Mouse (Mus musculus): ENCODE data around the gene Rspry1. TPM values are rescaled to one million over a fixed set of nuclear protein-coding genes. Genes with fewer than 3 reads are reported as not detected.

The Rspry1 gene
- total RNA-seq, 2 experiments from 2014 or later = 7.9 TPM

DNA sequence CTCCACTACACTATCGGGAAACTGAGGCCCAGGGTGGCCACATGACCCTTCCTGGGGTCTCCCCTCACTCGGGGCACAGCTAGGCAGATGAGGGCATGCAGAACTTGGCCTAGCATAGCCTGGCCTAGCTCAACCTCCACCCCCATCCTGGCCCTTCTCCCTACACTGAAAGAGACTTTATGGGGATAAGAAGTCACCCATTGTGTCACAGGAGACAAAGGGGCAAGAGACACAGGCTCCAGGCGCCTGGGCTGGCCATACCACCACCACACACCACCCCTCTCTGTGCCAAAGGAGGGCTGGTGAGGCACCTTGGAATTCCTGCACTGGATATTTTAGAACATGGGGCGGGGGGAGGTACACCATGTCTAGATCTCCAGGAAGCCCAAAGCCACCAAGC lies 82.5 kb downstream of the Rspry1 start:
- DNase-seq (ENCODE audit: low spot score) = no peak

DNA sequence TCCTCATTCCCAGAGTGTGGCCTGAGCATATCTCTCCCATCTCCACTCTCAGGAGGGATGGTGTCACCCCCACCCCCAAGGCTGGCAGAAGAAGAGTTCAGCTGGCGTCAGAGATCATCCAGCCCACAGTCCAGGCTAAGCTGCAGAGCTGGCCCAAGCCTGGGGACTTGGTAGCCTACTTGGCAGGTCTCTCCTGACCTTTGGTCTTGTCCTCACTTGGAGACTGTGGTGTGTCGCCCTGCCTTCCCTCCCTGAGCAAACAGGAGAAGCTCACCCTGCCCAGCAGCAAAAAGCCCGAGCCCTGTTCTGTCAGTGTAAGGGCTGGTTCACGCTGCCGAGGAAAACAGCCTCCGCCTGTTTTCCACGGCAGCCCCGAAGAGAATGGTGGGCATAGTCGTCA lies 84.2 kb downstream of the Rspry1 start:
- DNase-seq (ENCODE audit: low spot score) = peak; percentile 55

- DNase-seq (ENCODE audit: low spot score) = no peak
Observed at GRCm38 (mm10) chr8:94694701-94695100, 93.0 kb downstream of the Rspry1 start.

- DNase-seq (ENCODE audit: low spot score) = no peak
Observed at GRCm38 (mm10) chr8:94695341-94695993, 93.7 kb downstream of the Rspry1 start.

GRCm38 (mm10) chr8:94695994-94696384 lies 94.3 kb downstream of the Rspry1 start, which contains the start of gene Pllp:
Gene Pllp, minus strand, starts transcription at chr8:94696278.
- DNase-seq (ENCODE audit: low spot score) = no peak

GRCm38 (mm10) chr8:94696566-94696965 lies 94.8 kb downstream of the Rspry1 start:
- no peak for DNase-seq (ENCODE audit: low spot score)

DNA sequence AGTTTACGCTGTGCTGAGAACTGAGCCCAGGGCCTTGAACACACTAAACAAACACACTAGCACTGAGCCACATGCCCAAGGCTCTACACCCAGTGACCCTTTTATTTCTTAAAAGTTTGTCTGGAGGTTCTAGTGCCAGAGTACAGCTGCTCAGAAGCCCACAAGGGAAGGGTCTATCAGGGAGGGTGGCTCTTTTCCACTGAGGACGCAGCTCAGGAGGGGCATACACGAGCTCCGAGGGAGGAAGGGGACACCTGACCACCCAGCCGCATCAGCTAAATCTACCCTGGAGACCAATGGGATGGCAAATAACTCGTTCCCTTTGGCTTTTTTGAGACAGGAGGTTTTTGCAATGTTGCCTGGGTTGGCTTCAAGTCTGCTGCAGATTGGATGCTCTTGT lies 96.2 kb downstream of the Rspry1 start:
- DNase-seq (ENCODE audit: low spot score) = no peak

GRCm38 (mm10) chr8:94699366-94699765 lies 97.6 kb downstream of the Rspry1 start:
- no peak for DNase-seq (ENCODE audit: low spot score)

DNA sequence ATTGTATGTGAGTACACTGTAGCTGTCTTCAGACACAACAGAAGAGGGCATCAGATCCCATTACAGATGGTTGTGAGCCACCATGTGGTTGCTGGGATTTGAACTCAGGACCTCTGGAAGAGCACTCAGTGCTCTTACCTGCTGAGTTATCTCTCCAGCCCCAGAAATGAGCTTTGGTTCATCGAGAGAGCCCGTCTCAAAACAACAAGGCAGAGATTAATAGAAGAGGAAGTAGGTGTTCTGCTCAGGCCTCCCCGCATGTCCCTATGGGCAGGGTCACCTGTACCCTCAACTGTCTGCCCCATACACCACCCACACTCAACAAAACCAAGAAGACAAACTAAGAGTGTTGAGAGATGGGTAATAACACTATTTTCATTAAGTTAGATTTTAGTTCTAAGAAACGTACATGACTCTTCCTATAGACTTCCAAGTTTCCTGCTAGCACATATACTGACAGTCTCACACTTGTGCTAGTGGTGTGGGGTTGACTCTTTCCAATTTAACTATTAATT lies 98.7 kb downstream of the Rspry1 start:
- DNase-seq (ENCODE audit: low spot score) = no peak

GRCm38 (mm10) chr8:94702156-94702555 lies 100.4 kb downstream of the Rspry1 start:
- no peak for DNase-seq (ENCODE audit: low spot score)

DNA sequence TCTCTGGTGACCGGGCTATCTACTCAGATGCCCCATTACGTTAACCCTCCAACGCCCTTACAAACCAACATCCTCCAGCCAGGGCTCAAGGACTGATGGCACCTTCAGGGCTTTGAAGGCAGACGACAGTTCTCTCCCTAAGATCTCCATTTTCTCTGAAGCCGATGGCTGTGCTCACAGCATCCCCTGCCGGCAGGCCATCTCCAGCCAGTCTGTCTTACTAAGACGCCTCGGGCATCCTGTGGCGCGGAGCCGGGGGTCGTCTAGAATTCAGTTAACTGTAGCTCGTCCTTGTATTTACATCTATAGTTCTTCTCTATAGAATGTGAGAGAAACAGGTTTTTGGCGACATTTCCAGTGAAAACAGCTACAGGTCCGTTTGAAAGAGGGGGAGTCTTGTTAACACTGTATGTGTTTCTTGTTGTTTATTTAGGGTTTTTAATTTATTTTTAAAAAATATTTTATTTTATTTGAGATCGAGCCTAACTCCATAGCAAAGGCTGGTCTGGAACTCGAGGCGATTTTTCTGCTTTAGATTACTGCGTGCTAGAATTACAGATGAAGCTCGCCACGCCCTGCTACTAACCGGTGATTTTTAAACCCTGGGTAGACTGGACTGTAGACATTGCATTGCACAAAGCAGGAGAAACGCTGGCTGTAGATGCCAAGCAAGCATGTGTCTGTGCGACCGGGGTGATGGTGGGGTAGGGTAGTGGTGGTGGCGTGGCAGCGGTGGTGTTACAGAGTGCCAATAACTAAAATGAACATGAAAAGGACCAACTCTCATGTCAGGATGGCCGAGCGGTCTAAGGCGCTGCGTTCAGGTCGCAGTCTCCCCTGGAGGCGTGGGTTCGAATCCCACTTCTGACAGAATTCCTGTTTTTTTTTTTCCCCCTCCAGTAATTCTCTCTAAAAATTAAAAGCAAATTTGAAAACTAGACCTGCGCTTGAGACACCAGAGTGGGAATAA lies 101.4 kb downstream of the Rspry1 start:
- DNase-seq (ENCODE audit: low spot score) = peak; percentile 77

GRCm38 (mm10) chr8:94703972-94704668 lies 102.4 kb downstream of the Rspry1 start:
- DNase-seq (ENCODE audit: low spot score) = peak; percentile 97

DNA sequence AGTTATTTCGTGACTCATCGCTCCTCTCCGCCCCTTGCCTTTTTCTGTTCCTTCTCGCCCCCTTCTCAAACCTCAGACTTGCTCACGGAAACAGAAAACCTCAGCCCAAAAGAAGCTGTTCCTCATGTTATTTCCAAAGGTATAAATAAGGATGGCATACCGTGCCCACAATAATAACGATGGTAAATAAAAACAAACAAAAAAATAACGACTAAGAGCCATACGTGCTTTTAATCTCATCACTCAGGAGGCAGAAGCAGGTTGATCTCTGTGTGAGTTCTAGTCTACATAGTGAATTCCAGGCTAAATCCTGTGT lies 102.9 kb downstream of the Rspry1 start:
- DNase-seq (ENCODE audit: low spot score) = no peak

DNA sequence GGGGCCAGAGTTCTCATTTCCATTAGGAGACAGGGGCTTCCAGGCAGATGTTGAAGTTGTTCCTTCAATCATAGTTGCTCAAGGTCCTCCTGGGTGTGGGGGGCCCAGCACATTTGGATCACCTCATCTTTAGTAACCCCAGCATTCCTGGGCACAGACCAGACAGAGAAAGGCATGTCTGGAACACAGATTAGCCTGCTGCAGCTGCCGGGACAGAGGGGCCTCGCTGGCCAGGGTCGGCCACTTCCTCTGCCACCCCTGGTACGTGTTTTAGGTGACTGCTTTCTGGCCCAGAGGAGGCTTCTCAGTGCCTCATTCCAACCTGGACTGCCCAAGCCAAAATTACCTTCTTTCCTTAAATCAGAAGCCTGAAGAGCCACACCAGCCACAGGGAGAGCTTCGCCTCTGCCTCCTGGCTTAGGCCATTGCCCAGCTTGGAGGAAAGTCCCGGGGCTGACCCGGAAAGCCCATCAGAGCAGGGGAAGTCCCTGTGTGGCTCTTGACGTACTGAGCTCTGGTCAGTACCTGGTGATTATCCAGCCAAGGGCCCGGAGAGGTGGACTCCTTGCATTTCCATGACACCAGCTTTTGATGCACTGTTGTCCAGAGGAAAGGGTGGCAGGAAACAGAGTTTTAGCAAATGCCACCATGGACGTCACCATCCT lies 104.0 kb downstream of the Rspry1 start:
- no peak for DNase-seq (ENCODE audit: low spot score)

GRCm38 (mm10) chr8:94706732-94707395 lies 105.1 kb downstream of the Rspry1 start:
- no peak for DNase-seq (ENCODE audit: low spot score)

Other genes with a start within 250 kb of the Rspry1 start
- 100 to 1,000 TPM; 102 to 108 TPM for gene Herpud1, start 215.5 kb upstream of the Rspry1 start, total RNA-seq (2021)
- under 1 TPM; 0.83 to 0.98 TPM for gene Nlrc5, start 167.6 kb upstream of the Rspry1 start, total RNA-seq (2021)
- 10 to 100 TPM in 1 of 2 experiments, 1 to 10 TPM in 1; 5.8 to 10.1 TPM for gene Cpne2, start 68.9 kb upstream of the Rspry1 start, total RNA-seq (2021)
- 10 to 100 TPM; 18.0 to 22.8 TPM for gene Fam192a, start 60 bp downstream of the Rspry1 start, total RNA-seq (2021)
- gene Arl2bp, start 64.7 kb downstream of the Rspry1 start, total RNA-seq (2021) = 10 to 100 TPM; 50.4 to 54.9 TPM
- 1 to 10 TPM; 1.3 to 2.0 TPM for gene Pllp, start 94.3 kb downstream of the Rspry1 start, total RNA-seq (2021)
- not detected for gene Ccl22, start 143.7 kb downstream of the Rspry1 start, total RNA-seq (2021)
- gene Cx3cl1, start 170.1 kb downstream of the Rspry1 start, total RNA-seq (2021) = 1 to 10 TPM in 1 of 2 experiments, under 1 TPM in 1; 0.71 to 1.5 TPM
- gene Ccl17, start 208.5 kb downstream of the Rspry1 start, total RNA-seq (2021) = not detected
- 100 to 1,000 TPM; 392 to 399 TPM for gene Coq9, start 236.4 kb downstream of the Rspry1 start, total RNA-seq (2021)
- gene Ciapin1, start 236.4 kb downstream of the Rspry1 start, total RNA-seq (2021) = 10 to 100 TPM; 30.8 to 38.8 TPM

All from gastrocnemius, adult 18-20 months (tissue).